Mouse (Mus musculus): Measurements from ENCODE around the gene Cbr1.

DNA sequence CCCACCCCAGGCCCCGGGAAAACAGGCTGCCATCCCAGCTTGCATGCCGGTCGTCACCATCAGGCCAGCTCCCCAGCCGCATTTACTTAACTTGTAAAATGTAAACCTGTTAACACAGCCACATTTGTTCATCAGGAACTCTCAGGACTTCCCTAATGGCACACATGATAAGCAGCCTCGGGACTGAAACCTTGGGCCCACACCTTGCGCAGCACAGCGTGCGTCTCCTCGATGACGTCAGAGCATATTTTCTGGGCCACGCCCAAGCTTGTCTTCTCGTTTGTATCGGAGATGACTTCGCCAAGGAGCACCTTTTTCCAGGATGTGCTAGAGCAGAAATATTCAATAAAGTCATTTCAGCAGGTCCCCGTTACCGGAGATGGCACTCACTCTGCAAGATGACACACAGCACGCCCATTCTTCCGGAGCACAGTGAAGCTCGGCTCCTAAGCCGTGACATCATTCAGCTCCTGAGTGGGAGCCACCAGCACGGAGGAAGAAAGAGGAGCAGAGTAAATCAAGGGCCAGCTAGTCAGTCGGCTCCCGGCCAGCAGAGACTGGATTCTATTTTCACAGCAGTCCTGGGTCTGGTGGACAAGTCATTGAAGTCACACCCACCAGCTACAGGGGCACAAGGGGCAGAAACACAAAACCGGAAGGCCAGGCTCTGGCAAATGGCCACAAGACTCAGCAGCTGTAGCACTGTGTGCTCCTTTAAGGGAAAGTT is 20.5 kb upstream of the Cbr1 start:
- TF ChIP-seq HCFC1 (IDR thresholded peaks at IDR 0.05; ENCODE audit: borderline replicate concordance, insufficient read depth, low read length) (no peak), ZNF384 (IDR thresholded peaks at IDR 0.05; ENCODE audit: low read depth, low read length) (no peak), CHD2 (IDR thresholded peaks at IDR 0.05; ENCODE audit: low read depth, low read length) (no peak)
